Mouse (Mus musculus) adrenal gland (tissue): Measurements from ENCODE around the gene Ppp1r21.

ENCODE experiments used
- intact Hi-C: fragments of 180-260 bp; cut with DNase I; formaldehyde crosslinking; loops from one replicate; pipeline ENCODE4 v1.15.1; 2025
- long read RNA-seq, 2 experiments: library from polyadenylated mRNA; unstranded; transcript quantifications; one replicate each; pipeline ENCODE4 v2.0.0; 2020; ENCODE audit warnings: borderline replicate concordance in 1 of 2; ENCODE audit not compliant: insufficient replicate concordance in 1 of 2

Ppp1r21 gene
- long read RNA-seq, experiment 1, transcript Ppp1r21-201 (22 exons, 3,141 nt) = major isoform, 5 of 13 reads
- long read RNA-seq, experiment 1, partial matches to known transcripts = 8 of 13 reads
- long read RNA-seq, experiment 1, other reads (novel, unspliced or antisense) = 0 of 13 reads
- long read RNA-seq, experiment 2, transcript Ppp1r21-201 (22 exons, 3,141 nt) = major isoform, 5 of 15 reads
- long read RNA-seq, experiment 2, partial matches to known transcripts = 5 of 15 reads
- long read RNA-seq, experiment 2, other reads (novel, unspliced or antisense) = 5 of 15 reads

- intact Hi-C loops = loop anchor here (5.0 kb wide), 1 partner anchor 113 kb away; no protein-coding TSS in a partner anchor
Observed at GRCm38 (mm10) chr17:88529519-88530235, at the start of gene Ppp1r21. Gene Ppp1r21, plus strand, starts transcription at chr17:88530118.

DNA sequence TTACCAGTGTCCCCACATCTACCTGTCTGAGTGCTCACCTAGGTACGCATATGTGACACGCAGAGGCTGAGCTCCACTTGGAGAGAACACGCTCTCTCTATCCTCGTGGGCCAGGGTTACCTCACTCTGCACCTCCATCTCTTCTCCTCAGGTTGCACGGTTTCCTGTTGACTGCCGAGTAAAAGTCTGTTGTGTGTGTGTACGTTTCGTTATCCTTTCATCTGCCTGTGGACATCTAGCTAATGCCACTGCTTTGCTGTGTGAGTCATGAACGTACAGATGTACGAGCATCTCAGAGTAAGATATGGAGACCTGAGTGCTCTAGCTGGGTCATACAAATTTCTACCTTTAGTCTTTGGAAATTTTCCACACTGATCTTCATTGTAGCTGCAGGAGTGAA is 49.5 kb upstream of the Ppp1r21 start:
- intact Hi-C loops = no loop called here

- intact Hi-C loops = no loop called here
Observed at GRCm38 (mm10) chr17:88481062-88481461, 48.9 kb upstream of the Ppp1r21 start.

GRCm38 (mm10) chr17:88481587-88481986 is 48.3 kb upstream of the Ppp1r21 start:
- intact Hi-C loops = no loop called here

- intact Hi-C loops = no loop called here
Observed at GRCm38 (mm10) chr17:88484539-88484938, 45.4 kb upstream of the Ppp1r21 start.

DNA sequence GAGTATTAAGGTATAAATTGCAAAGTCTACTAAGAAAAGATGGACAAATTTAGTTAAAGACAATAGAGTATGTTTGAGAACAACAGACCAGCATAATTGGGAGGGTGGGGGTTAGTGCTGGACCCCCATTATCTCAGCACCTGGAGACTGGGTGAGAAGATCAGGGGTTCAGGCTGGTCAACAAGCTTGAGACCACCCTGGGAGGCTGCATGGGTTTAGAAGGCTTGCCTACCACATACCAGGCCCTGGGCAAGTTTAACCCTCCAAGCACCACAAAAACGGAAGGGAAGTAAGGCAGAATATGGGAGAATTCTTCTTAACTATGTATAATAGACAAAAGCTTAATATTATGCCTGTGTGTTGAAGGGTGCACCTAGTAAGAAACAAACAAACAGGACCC is 45.0 kb upstream of the Ppp1r21 start:
- intact Hi-C loops = no loop called here

- intact Hi-C loops = no loop called here
Observed at GRCm38 (mm10) chr17:88490546-88490945, 39.4 kb upstream of the Ppp1r21 start.

DNA sequence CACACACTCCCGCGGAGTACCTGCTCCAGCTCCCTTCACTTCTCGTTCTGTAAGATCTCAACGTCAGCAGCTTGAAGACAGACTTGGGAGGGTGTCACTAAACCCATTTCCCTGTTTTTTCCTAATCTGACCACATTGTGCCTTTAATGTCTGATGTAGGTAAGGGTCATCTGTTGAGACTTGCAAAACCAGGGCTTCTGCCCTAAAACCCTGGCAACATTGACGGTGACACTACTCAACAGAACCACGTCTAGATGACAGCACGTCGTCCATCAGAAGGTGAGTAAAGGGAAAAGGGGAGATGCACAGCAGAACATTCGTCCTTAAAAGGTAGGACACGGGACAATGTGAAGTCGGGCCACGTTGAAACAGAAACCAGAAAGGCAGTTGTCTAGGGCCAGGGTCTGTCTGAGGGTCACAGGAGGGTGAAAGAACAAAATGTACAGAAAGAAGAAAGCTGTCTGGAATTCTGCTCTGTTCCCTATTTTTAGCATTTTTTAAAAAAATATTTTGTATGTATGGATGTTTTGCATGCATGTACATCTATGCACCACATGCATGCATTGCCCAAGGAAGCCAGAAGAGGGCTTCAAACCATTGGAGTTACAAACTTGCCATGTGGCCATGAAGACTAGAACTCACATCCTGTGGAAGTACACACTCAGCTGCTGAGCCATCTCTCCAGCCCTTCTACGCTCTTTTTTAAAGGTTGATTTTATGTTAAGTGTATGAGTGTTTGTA is 38.4 kb upstream of the Ppp1r21 start:
- intact Hi-C loops = no loop called here

GRCm38 (mm10) chr17:88492107-88492460 is 37.8 kb upstream of the Ppp1r21 start:
- intact Hi-C loops = no loop called here

DNA sequence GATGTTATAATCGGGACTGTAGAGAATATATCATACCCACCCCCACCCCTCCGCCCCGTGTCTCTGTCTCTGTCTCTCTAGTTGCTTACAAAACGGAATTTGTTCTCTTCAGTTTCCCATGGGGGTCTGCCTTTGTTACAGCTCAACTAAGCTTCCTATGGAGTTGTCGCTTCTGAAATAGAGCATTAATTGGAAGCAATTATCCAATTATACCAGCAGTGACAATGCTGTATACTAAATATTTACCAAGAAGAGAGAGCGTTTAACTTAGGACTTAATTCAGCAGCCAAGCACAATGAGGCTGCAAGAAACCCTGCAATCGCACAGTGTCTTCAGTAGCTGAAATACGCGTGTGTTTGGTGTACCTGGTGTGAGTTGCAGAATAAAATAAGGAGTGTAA is 36.4 kb upstream of the Ppp1r21 start:
- intact Hi-C loops = no loop called here

DNA sequence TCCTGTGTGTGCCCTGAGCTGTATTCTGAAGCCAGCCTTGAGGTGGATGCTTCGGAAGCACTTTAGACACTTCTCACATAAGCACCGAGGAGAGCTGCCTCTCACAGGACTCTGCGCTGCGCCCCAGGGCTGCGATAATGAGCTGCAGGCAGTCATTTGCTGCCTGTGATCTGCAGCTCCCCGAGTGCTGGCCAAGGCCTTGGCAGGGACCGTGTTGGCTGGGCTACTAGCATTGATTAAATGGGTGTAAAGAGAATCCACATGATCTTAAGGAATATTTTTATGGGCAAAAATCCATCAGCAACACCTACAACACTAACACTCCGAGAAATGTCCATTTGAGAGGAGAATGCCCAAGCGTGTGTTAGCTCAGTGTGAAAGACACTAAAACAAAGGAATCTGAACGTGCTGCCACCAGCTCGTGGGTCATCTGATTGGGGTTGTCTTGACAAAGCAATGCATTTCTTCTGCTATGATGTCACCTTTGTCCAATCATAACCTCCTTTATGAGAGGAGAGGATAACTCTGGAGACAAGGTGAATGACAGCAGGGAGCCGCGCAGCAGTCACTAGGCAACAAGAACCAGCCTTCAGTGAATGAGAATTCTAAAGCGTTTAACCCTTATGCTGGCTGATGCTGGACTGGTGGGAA is 35.7 kb upstream of the Ppp1r21 start:
- intact Hi-C loops = no loop called here

DNA sequence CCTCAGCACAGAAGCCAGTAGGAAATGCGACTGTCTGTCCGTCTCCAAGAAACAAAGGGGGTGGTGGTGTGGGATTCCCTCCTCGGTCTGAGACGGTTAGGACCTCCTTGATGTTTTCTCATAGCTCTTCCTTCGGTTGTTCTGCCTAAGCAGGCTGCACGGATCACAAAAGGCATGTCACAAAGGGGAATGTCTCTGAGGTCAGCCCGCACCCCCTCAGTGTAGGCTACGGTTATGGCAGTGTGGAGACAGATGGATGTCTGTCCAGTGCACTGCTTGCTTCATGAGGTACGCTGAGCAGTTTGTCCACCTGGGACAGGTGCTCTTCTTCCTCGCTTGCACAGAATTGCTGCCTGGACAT is 35.2 kb upstream of the Ppp1r21 start:
- intact Hi-C loops = loop anchor here (5.0 kb wide), 1 partner anchor 57 kb away; no protein-coding TSS in a partner anchor

GRCm38 (mm10) chr17:88498090-88498682 is 31.7 kb upstream of the Ppp1r21 start:
- intact Hi-C loops = loop anchor here (5.0 kb wide), 1 partner anchor 61 kb away; no protein-coding TSS in a partner anchor

GRCm38 (mm10) chr17:88504056-88504455 is 25.9 kb upstream of the Ppp1r21 start:
- intact Hi-C loops = no loop called here

GRCm38 (mm10) chr17:88505275-88505723 is 24.6 kb upstream of the Ppp1r21 start:
- intact Hi-C loops = loop anchor here (5.0 kb wide), 1 partner anchor 63 kb away; the partner anchor contains the start of gene Foxn2

GRCm38 (mm10) chr17:88505941-88506340 is 24.0 kb upstream of the Ppp1r21 start:
- intact Hi-C loops = loop anchor here (5.0 kb wide), 1 partner anchor 64 kb away; the partner anchor contains the start of gene Foxn2

DNA sequence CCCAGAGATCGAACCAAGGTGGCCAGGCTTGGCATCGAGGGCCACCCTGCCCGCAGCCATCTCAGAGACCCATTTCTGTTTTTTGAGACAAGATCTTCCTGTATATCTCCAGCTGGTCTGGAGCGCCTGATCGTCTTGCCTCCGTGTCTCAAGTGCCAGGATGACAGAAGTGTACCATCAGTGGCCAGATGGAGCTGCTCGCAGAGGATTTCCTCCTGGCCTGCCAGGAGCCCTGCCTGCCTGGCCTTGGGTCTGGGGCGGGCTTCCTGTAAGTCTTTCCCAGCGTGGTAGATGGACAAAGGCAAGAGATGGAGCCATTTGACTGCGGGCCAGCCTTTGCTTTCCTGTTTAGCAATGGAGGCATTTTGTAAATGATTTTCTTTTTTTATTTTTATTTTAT is 22.5 kb upstream of the Ppp1r21 start:
- intact Hi-C loops = loop anchor here (5.0 kb wide), 1 partner anchor 65 kb away; the partner anchor contains the start of gene Foxn2

- intact Hi-C loops = loop anchor here (5.0 kb wide), 1 partner anchor 67 kb away; the partner anchor contains the start of gene Foxn2
Observed at GRCm38 (mm10) chr17:88508846-88509508, 20.9 kb upstream of the Ppp1r21 start.

DNA sequence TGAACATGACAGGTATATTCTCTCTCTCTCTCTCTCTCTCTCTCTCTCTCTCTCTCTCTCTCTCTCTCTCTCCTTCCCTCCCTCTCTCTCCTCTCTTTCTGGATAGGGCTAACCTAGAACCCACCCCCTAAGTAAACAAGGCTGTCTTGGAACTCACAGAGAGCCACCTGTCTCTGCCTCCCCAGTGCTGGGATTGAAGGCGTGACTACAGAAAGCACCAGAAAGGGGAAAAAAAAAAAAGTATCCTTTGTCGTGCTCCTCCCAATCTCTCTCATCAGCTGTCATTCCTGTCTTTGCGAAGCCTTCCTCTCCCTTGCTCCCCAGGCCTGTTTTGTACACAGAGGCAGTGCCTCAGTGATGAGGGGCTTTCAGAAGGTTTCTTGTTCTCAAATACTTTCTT is 19.9 kb upstream of the Ppp1r21 start:
- intact Hi-C loops = loop anchor here (5.0 to 10.0 kb wide), 2 partner anchors 68 to 225 kb away; partner anchors contain the start of gene Foxn2

DNA sequence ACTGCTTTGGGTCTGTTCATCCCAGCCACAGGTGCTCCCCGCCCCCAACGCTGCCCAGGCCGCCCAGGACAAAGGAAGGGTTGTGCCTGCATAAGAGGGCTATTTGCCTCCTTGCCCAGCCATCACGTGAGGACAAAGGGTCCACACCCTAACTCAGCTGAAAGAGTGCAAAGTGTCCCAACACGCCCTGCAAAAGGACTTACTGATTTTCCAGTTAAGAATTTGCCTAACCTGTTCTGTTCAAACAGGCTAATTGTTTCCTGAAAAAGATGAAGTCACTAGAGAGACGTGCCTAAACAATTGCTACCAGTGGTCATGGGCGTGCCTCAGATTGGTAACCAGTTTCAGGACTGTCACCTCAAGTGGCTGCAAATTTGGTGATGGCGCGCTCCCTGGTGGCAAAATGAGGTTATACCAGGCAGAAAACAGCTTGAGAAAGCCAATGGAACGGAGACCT is 18.8 kb upstream of the Ppp1r21 start:
- intact Hi-C loops = loop anchor here (1.0 to 10.0 kb wide), 2 partner anchors 226 to 255 kb away; no protein-coding TSS in a partner anchor
